Mouse (Mus musculus) spleen, adult 18-20 months (tissue): ENCODE measurements around the gene Gm49388.
"Not testable (repeated sequence)": the region's sequence is repeated elsewhere in the genome, so short reads cannot be mapped to it uniquely, and the experiment has no call there.

ENCODE experiments used
- DNase-seq, 2 experiments: peaks; one replicate each; pipeline ENCODE4 v3.0.0; 2022; ENCODE audit warnings: mixed read lengths in 2 of 2

The Gm49388 gene

DNA sequence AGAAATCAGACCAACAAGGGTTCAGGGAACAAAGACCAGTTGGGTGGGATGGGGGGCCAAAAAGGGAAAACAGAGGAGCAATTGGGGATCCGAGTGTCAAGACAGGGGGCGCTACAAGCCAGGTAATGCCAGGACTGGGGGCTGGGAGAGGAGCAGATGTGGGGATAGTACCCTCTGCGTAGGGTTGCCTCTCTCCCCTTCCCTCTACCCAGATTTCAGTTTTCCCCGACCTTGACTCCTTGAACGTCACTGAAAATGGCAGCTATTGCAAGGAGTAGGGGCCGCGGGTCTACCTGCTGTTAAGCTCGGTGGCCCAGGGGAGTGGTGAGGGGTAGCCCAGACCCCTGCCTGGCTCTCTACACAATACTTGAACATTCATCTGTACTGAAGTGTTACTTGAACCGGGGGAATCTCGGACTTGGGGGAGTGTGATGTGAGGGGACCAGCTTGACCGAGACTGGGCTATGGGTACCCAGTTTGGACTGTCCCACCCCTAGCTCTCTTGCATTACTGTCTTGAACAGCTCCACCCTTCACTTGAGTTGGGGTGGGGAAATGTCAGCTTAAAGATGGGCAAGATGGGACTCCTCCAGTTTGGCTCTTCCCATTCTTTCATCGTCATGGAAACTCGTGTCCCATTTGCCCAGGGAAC is 16.9 kb upstream of the Gm49388 start:
- no peak for DNase-seq

DNA sequence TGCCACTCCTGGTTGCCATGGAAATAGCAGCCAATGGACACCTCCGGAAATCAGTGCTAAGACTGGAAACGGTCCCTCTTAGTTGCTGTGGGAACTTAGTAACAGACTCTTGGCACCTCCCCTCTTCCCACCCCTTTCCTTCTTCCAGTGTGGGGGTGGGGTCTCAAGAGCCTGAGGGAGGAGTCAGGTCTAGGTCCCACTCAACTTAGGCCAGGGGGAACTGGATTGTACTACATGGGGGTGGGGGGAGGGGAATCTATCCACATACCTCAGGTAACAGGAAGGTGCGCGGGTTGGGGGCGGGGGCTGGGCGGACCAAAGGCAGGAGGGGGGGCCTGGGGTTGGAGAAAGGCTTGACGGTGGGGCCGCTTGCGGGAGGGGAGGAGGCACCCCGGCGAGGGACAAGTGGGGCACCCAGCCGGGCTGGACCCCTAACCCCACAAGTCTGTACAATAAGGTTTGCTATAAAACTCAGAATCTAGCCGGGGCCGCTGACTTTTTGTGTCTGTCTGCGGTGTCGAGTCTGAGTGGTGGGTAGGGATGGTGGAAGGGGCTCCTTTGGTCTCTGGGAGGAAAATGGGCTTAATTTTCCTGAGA is 16.3 kb upstream of the Gm49388 start:
- DNase-seq: peak; percentile 51 to 62

DNA sequence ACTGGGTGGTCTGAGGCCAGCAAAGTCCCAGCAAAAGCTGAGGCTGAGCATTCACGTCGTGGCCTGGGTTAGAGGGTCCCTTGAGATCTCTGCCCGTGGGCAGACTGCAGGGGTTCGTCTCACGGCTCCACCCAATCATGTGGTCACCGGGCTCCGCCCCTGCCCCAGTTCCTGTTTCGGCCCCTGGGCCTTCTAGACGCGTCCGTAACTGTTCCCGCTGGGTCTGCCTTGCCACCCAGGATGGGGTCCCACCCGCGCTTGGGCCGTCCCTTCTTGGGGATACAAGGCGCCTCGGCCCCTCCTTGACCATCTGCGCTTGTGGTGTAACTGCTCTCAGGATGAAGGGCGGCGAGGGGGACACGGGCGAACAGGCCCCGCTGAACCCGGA is 15.8 kb upstream of the Gm49388 start, which contains the start of gene Orai3:
Gene Orai3, plus strand, starts transcription at position 165 of the 388 bp plus-strand sequence.
- peak; percentile 81 to 91 for DNase-seq

DNA sequence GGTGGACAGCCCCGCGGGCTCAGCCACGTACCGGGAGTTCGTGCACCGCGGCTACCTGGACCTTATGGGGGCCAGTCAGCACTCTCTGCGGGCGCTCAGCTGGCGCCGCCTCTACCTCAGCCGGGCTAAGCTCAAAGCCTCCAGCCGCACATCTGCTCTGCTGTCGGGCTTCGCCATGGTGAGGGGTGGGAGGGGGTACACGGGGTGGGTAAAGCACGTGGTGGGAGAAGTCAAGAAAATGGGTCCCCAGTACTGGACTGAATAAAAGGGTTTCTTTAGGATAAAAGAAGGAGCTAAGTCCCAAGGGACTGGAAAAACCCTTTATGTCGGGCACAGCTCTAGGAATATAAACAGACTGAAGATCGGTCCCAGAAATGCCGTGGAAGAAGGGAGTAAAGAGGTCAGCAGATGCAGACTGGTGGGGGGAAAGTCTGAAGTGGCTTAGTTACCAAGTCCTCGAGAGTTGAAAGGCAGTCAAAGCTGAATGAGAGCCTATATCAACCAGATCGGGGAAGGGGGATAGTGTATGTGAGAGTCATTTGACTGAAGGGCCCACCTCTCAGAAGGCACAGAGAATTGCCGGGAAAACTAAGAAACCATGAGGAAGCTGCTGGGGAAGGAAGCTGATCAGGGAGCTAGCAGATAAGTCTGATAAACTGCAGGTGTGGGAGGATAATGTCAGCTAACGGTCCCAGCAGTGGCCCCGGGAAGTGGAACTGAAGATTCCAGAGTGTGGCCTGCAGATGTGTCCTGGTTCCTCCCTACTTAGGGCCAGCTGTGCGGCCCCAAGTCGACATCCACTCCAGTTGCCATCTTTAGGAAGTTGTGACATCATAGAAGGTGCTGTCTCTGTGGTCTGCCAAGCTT is 15.1 kb upstream of the Gm49388 start:
- DNase-seq: no peak

DNA sequence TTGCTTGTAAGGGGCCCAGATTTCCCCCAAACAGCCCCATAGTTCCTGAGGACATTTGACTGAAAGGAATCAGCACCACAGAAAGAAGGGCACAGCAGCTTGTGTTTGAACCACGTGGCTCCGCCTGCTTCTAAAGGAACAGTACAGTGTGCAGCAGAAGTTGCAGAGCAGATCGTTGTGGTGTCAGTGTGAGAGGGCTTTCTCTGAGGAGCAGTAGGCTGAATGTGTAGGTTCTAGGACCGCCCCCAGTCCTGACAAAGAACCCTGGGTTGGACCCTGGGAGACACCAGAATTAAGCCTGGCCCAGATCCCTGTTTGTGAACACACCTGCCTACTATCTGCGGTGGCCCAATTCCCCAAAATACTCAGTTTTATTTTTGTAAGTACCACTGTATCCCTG is 14.1 kb upstream of the Gm49388 start:
- DNase-seq: no peak

DNA sequence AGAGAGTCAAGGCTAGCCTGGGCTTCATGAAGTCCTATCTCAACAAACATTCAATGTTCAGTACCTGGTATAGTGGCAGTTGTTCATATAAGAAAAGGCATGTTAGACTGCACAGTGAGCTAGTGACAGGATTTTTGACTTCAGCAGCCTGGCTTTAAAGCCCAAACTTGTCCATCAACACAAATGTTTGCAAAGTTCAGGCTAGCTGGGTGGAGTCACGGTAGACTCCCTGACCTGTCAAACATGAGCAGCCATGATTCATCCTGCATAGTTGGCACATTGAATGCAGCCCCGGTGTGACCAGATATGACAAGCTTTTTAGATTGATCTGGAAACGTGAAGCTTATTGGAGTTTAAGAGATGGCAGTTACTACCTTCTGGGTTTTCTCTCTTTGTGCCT is 13.3 kb upstream of the Gm49388 start:
- DNase-seq: no peak

DNA sequence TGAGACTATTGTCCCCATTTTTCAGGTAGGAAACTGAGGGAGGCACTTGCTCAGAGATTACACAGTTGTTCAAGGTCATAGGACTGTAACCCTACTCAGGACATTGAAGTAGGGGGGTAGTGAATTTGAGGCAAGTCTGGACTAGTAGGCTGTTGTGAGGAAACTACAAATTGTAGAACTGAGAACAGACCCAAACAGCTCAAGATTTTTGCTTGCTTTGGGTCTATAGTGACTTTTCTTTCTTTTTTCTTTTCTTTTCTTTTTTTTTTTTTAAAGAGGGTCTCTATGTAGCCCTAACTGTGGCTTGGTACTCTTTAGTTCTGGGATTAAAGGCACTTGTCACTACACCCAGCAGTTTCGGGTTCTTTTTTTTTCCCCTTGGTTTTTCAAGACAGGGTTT is 12.9 kb upstream of the Gm49388 start:
- DNase-seq: no peak

DNA sequence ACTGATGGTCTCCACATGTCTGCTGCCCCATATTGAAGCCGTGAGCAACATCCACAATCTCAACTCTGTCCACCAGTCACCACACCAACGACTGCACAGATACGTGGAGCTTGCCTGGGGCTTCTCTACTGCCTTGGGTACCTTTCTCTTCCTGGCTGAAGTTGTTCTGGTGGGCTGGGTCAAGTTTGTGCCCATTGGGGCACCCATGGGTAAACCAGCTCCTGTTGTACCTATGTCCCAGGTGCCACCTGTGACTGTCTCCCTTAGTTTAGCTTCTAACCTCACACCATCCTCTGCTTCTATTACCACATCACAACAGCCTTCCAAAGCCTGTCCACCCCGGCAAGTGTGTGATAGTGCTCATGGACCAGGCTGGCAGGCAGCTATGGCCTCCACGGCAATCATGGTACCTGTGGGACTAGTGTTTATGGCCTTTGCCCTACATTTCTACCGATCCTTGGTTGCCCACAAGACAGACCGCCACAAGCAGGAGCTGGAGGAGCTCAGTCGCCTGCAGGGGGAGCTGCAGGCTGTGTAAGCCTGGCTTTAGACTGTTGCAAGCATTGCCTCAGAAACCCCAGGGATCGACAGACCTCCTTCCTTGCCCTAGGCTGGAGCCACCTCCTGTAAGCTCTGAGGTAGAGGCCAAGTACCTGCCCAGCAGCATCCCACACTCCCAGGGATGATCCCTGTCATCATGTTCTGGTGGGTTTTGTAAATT is 11.6 kb upstream of the Gm49388 start:
- peak; percentile 52 to 67 for DNase-seq

DNA sequence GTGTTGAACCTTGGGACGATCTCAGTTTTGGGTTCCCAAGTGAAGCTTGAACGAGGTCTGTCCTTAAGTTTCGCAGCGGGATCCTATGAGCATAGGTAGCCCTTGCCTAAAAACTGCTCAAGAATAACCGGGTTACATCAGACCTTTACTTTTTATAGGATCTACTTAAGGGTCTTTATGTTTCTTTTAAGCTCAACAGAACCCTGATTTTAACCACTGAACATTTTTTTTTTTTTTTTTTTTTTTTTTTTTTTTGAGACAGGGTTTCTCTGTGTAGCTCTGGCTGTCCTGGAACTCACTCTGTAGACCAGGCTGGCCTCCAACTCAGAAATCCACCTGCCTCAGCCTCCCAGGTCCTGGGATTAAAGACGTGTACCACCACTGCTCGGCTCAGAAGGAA is 9.6 kb upstream of the Gm49388 start:
- not testable (repeated sequence) for DNase-seq

DNA sequence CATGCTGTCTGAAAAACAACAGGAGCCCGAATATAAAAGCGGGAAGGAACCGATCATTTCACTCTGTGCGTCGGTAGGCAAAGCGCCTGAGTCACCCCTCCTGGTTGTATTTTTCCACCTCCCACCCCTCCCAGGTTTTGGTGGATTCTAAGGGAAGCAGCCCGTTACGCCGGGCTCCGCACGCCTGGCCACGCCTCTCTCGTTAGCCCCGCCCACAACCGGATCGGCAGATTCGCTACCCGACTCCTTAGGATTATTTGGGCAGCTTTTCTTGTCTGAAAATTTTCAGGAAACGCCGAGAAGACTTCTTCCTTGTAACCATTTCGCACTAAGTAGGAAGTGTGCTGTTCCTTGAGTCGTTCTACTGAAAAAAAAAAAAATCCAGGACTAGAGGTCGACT is 9.0 kb upstream of the Gm49388 start, which contains the start of gene Setd1a:
Gene Setd1a, plus strand, starts transcription at position 245 of the 400 bp plus-strand sequence.
- DNase-seq: peak; percentile 71 to 88

DNA sequence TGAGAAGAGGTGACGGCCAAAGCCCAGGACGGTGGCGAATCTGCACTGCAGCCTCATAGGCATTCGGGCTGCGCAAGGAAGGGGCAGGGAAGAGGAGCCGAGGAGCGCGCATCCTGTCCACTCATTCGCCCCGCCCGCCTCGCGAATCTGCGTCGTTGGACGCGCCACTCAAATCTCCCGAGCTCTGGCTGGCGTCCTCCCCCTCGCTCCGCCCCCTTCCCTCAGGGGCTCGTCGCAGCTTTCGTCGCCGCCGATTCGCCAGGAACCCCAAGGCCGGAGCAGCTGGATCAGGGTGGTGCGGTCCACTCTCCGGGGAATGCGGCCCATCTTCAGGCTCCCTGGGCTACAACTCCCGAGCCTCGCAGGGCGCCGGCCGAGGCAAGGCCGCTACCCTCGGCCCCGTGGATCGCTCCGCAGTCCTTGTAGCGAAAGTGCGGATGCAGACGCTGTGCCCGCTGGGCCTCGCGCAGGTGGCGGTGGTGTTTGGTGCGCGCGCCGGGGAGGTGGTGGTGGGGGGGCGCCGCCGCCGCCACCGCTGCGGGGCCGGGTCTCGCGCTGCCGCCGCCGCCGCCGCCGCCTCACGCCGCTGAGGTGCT is 8.4 kb upstream of the Gm49388 start:
- DNase-seq: peak; percentile 92 to 95

DNA sequence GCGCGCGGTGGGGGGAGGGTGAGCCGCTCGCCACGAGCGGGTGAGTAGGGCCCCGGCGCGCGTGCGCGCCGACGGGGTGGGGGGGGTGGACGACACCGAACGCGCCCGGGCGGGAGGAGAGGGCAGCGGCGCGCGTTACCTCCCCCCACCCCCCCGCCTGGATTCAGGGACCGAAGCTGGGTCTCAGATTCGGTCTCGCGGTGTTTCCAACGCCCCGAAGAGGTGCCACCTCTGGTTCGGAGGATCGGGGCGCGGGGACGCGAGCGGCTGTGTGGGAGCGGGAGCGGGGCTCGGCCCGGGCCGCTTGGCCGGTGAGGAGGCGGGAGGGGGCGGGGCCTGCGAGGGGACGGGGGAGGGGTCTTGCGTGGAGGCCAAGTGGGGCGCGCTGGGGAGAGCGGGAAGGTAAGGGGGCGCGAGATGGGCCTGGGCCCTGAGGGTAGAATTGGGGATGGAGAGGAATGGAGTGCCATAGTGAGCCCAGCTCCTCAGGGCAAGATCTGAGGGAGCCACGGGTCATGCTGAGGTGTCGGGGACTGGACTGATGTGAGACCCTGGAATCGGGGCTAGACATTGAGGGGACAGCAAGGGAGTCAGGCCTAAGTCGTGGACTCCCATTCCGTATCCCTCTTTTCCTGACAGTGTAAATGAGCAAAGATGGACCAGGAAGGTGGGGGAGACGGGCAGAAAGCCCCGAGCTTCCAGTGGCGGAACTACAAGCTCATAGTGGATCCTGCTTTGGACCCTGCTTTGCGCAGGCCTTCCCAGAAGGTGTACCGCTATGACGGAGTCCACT is 7.7 kb upstream of the Gm49388 start:
- peak; percentile 45 to 57 for DNase-seq

DNA sequence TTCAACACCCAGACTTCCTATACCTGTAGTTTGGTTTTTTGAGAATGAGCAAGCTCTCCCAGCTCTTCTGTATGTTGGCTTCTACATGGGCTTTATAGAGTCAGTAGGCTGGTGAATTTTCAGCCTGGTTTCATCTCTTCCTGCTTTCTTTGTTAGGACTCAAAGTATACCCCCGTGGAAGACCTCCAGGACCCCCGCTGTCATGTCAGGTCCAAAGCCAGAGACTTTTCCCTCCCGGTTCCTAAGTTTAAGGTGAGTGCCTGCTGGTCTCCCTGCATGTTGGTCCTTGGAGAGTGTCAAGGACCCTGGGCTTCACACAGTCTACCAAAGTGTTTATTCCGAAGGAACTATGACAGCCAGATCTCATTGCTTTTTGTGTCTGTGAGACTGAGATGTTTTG is 7.1 kb upstream of the Gm49388 start:
- DNase-seq: no peak

DNA sequence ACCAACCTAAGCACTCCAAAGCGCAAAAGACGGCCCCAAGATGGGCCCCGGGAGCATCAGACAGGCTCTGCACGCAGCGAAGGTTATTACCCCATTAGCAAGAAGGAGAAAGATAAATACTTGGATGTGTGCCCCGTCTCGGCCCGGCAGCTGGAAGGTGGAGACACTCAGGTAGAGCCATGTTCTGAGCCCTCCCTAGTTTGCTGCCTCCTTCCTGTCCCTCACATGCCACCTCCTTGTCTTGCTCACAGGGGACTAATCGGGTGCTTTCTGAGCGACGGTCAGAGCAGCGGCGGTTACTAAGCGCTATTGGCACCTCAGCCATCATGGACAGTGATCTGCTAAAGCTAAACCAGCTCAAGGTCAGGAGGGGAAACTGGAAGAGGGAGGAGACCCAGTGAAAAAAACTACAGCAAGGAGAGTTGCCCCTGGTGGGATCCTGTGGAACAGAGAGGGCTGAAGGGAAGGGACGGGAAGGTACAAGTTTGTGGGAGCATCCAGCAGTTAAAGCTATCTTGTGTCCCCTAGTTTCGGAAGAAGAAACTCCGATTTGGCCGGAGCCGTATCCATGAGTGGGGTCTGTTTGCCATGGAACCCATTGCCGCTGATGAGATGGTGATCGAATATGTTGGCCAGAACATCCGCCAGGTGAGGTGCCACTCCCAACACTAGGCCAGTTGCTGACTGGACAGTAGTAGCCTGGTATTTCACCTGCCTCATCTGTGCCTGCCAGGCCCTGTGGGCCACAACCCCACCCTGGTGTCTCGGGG is 11.9 kb downstream of the Gm49388 start:
- no peak for DNase-seq

DNA sequence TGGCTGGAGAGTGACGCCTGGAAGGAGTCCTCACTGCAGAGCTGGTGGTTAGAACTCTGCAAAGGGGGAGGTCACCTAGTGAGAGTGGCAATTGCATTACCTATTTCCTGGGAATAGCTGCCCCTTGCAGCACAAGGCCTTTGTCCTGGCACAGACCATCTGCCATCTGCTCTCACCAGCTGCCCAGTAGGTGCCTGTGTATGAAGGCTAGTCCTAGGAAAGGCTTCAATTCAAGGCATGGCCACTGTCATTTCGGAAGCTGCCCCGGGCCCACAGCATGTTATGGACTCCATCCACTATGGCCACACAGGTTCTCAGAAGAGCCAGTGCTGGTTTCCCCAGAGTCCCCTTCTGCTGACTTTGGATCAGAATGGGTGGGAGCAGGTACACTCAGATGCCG is 13.2 kb downstream of the Gm49388 start:
- DNase-seq: no peak

DNA sequence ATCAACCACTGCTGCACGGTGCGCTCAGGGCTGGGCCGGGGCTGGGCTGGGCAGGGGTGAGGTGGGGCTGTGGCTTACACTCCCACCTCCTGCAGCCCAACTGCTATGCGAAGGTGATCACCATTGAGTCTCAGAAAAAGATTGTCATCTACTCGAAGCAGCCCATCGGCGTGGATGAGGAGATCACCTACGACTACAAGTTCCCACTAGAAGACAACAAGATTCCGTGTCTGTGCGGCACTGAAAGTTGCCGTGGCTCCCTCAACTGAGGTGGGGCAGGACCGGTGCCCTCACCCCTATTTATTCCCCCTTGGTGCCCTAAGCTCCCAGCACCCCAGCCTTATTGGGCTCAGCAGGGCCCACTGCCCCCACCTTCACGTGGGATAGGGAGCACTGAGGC is 13.8 kb downstream of the Gm49388 start:
- no peak for DNase-seq

DNA sequence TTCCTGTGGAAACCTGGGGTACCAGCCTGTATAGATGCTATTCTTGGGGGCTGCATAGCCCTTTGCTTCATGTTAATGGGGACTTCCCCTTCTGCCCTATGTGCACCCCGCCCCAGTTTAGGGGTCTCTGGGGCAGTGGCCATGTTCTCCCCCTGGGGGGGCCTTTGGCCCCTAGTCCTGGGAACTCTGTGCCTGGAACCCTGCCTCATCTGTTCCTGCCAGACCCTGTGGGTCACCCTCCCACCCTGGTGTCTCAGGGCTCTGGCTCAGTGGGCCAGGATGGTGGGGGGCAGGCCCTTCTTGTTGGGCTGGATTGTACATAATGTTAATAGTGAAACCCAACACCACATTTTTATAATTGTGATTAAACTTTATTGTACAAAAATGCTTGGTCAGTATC is 14.3 kb downstream of the Gm49388 start:
- no peak for DNase-seq

DNA sequence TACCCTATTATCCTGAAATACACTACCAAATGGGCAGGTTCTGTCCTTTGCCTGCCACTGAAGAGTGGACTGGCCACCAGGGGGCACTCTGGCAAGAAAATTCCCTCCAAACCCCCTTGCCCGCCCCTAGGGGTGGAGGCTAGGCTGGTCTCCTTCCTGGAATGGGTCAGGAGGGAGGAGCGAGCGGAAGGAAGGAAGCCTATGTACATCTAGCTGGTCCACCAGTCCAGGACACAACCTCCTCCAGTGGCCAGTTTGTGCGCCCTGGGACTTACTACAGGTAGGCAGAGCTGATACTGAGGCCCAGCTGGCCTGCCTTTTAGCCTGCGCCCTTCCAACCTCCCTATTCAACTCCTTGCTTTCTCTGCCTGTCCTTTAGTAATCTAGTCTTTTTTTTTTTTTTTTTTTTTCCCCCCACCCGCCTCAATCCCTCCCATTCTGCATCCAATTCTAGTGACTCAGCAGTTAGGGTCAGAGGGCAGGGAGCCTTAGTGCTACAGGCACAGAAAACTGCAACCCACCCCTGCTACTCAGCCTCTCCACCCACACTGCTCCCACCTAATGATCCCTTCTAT is 15.1 kb downstream of the Gm49388 start, which contains the start of gene Hsd3b7:
Gene Hsd3b7, plus strand, starts transcription at position 170 of the 575 bp plus-strand sequence.
- peak; percentile 63 to 78 for DNase-seq

DNA sequence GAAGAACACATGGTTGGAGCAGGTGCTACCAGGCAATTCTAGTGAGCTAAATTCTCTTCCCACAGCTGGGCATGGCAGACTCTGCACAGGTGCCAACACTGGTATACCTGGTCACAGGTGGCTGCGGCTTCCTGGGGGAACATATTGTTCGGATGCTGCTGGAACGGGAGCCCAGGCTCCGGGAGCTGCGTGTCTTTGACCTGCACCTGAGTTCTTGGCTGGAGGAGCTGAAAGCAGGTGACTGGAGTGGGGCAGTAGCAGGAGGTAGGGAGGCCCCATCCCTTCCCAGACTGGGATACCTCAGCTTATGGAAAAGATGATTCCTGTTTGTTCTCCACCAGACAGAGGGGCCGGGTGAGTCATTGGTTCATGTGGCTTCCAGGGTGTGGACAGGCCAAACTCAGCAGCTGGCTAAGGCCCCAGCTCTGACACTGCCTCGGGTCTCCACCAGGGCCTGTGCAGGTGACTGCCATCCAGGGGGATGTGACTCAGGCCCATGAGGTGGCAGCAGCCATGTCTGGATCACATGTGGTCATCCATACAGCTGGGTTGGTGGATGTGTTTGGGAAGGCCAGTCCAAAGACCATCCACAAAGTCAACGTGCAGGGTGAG is 15.7 kb downstream of the Gm49388 start:
- DNase-seq: no peak

DNA sequence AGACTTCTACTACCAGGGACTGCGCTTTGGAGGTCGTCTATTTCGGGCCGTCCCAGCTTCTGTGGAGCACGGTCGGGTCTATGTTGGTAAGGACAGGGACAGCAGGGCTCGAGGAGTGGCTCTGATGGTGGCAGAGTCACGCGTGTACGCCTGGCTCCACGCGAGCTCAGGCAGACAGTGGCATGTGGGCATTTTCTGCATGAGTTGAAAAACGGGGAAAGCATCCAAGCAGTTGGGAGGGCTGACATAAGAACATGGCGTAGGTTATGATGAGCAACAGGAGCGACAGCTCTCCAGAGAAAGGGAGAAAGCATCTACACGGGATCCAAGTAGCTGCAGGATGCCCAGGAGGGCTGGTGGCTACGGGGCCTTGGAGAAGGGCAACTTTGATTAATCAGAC is 16.9 kb downstream of the Gm49388 start:
- no peak for DNase-seq
